Mouse (Mus musculus) gastrocnemius, adult 18-20 months (tissue): ENCODE measurements around the gene Psma7. TPM values are rescaled to one million over a fixed set of nuclear protein-coding genes. Genes with fewer than 3 reads are reported as not detected.

Experiments
- DNase-seq: peaks from one replicate; pipeline ENCODE4 v3.0.0; 2021; ENCODE audit warnings: low spot score
- total RNA-seq, 2 experiments: library from RNA; stranded (reverse); gene quantifications; 2 replicates each; pipeline ENCODE4 v1.2.3; 2021

Psma7 gene
- total RNA-seq, 2 experiments from 2014 or later, result 147 to 149 TPM

DNA sequence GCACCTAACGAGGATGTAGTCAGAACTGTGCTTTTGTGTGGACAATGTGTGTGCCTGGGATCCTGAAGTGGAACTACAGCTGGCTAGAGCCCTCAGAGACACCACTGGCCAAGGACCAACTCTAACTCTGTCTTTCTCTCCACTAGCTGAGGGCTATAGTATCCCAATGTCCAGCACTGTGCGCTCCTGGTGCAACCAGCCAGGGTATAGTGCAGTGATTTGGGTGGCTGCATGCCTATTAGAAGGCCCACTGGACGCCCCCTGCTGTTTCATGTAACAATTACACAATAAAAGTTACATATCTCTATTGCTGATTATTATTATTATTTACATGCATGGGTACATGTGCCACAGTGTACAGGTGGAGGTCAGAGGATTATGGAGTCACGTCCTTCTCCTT is 3.0 kb upstream of the Psma7 start:
- peak; percentile 58 for DNase-seq

DNA sequence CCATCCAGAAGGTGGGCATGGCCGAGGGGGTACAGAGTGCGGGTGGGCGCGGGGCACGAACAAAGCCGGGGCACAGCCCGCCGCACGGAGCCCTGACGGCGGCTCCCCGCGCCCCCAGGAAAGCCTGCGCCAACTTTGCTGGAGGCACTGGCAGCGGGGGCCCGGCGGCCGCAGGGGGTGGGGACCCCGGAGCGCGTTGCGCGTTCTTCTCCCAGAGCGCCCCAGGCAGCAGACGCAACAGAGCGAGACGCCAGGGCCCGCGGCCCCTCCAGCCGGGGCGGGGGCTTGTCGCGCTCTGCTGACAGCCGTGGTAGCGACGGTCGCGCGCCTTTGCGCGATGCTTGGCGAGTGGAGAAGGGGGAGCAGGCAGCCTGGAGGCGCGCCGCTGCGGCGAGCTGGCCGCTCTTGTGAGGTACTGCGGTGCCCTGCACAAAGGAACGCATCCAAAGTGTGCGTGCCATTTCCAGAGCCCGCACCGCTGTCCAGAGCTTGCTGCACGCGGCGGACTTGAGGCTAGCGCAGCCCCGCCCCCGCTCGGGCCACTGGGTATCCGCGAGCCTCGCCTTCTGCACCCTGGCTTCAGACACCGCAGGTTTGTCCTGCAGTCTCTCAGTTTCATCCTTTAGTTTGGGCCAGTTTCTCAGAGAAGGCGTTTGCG is 754 bp upstream of the Psma7 start:
- DNase-seq, result peak; percentile 24

DNA sequence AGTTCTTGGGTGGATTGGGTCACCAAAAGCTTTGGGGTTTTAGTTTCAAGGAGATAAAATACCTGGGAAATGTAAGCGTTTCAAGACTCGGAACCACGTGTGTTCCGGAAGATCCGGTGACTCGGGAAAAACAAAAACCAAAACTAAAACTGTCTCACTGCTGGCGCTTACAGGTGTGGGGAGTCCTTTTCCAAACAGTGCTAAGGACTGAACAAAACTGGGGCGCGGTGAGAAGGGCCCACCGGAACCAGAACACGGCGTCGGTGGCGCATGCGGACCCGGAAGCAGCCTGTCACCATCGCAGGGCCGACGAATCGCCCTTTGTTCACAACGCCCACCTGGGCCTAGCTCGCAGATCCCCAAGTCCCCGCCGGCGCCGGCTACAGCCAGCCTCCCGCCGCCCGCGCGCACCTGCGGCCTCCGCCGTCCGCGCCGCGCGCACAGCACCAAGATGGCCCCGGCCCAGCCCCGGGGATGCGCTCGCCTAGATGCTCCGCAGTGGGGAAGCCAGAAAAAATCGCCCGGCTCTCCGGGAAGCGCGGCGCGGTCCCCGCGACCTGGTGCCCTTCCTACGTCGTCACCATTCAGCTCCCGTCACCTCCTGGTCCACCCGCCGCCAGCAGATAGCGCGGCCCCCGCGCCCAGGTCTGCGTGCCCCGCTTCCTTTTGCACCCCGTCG is 517 bp downstream of the Psma7 start:
- no peak for DNase-seq

DNA sequence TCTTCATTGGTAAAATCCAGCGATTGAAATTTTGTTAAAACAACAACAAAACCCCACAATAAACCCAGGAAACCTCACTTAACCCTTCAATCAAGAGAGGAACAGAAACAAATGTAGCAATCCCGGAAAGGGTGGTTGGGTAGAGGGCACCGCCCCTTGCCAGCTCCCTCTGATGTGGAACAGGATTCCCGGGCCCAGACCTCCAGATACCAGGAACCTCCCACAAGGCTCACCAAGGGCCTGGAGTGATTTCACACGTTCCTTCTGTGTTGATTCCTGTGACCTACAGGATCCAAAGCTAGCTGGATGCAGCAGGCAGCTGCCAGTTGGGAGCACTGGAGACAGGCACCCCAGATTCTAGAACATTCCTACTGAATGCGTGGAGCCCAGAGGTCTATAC is 1.8 kb downstream of the Psma7 start:
- DNase-seq, result no peak

DNA sequence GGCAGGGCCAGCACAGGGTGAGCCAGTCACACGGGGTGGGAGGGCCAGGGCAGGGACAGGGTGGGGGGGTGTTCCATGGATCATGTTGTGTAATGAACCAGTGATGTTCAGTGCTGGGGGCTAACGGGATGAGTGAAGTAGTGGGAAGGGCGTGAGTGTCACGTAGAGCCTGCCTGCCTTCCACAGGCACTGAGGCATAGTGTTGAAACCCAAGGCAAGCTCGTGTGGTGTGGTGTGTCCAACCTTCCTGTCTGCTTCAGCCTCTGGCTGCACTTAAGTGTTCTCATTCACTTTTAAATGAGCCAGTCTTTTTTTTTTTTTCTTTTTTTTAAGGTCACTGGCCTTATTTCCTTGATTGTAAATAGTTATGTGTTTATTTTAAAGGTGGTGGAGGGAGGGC is 7.5 kb downstream of the Psma7 start:
- DNase-seq, result no peak

DNA sequence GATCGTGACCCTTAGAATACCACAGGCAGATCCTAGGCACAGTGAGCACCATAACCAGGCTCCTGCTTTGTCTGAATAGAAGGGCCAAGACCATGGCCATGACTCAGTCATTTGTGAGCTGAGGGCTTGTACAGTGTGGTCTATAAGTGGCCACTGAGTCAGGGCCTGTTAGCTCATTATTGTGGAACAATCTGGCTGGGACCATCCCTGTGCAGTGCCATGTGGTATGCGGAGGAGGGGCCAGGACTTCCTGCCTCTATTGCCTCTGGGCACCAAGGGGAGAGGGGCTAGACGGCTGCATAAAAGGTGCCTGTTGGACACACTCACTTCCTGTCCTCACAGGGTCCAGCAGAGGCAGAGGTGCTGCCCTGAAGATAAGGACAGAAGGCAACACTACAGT is 8.3 kb downstream of the Psma7 start:
- no peak for DNase-seq

DNA sequence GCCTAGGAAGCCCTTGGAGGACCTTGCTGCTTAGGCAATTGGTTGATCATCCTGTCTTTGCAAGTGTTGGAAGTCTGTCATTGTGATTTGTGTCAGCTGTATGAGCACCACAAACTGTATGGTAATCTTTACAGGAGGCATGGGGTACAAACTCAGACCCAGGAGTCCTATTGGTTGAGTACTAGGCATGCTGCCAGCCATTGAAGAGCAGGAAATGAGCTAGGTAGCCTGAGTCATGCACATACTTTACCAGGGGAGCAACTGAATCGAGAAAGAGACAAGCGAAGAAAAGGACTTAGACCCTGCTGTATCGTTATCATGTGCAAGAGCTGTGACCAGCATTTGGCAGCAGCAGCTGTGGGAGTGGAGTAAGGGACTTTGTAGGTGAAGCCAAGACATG is 9.3 kb downstream of the Psma7 start:
- no peak for DNase-seq

DNA sequence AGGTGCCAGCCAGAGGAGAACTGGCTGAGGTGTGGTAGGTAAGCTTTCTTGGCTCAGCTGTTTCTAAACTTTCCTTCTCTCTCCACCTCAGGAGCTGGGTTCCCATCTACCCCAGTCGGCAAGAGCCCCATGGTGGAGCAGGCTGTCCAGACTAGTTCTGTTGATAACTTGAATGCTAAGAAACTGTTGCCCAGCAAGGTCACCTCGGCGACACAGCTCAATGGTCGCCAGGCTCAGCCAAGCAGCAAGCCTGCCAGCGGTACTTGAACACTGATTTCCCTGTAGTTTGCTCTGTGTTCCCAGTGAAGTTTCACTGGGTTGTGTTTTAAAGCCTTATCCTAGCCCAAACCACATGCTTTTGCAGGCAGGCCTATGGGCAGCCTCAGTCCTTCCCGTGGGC is 11.0 kb downstream of the Psma7 start:
- no peak for DNase-seq

DNA sequence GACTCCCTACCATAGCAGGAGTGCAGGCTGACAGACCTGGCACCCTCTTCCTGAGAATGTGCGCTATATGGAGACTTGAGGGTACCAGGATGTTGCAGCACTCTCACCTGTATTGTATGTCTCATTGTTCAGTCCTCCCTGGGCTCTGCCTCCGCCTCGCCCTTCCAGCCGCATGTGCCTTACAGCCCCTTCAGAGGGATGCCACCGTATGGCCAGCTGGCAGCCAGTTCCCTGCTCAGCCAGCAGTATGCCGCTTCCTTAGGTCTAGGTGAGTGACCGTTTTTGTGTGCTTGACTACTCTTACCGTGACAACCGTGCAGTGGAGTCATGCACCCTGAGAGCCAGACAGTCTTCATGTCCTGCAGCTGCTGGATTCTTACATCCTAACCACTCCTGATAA is 14.5 kb downstream of the Psma7 start:
- no peak for DNase-seq

DNA sequence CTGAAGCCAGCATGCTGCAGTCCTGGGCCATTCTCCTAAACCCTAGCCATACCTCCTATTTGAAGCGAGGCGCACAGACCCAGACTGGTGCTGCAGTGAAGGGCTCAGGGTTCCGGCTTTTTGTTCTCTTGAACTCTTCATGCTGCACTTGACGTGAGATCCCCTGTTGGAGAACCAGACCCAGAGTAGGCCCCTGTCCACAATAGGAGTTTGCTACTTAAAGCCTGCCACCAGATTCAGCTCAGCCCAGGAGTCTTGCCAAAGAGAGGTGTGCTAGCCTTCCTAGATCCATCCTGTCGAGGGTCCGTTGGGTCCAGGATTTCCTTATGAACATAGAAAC is 16.4 kb downstream of the Psma7 start:
- DNase-seq, result no peak

DNA sequence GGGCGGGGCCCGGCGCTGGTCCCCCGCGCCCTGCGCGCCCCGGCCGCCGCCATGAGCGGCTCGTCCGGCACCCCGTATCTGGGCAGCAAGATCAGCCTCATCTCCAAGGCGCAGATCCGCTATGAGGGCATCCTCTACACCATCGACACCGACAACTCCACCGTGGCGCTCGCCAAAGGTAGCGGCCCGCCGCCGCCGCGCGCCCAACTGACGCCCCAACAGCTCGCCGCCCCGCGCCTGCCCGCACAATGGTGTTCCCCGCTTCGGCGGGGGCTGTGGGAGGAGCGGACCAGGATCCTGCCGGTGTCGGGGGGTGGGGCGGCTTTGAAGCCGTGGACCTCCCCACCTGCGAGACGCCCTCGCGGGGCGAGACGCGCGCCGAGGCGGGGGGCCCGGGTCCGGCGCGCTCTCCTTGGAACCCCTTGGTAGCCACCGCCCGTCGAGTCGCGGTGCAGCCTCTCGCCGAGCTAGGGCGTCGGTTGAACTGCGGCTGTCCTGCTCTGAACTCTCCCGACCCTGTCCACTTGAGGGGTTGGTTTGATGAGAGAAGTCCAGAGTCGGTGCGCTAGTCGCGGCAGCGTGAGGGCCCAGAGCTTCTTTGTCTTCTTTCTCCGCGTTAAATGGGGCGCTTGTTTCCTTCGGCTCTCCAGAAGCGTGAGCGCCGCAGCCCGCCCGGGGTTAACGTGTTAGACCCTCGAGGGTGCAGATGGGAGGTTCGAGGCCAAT is 16.9 kb downstream of the Psma7 start:
- DNase-seq, result no peak

DNA sequence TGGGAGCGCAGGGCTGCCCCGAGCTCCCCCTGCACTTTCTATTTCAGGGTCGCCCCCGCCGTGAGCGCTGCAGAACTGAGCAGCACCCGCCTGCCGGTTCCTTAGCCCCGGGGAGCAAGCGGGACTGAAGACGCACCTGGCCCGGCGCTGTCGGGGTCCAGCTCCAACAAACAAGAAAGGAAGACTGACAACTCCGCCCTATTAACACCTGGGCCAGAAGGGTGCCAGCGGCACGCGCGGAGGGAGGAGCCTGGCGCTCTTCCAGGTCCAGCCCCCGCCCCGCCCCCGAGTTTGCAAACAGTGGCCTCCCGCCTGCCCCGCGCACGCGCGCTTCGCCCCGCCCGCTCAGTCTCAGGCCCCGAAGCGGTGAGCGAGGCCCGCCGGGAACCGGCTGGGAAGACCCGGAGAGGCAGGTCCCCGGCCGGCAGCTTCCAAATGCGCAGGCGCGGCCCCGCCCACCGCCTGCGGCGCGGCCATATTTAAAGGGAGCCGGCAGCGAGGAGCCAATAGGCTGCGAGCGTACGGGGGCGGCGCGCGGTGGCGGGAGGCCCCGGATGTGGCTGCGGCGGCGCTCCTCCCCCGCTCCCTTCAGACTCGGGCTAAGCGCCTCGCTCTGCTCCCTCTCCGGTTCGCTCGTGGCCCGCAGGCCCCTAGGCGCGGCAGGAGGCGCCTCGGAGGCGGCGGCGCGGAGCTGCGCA is 17.7 kb downstream of the Psma7 start, which contains the start of gene Lsm14b:
Lsm14b (plus strand) TSS at position 587 of the 698 bp plus-strand sequence.
- DNase-seq, result peak; percentile 98

DNA sequence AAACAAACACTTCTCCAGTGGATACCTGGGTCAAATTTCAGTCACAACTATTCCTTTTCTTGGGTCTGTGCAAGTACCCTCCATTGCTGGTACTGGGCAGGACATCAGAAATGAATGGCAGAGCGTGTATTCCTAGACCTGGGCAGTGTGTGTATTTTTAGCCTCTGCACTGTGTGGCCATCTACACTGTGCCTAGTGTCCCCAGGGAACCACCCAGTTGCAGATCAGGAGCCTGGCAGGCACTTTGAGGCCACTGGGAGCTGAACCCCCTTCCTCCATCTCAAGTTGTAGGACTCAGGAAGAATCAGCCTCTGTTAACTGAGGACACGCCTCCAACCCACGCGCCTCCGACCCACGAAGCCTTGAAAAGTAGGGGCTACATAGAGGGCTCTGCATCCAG is 19.5 kb downstream of the Psma7 start:
- peak; percentile 37 for DNase-seq

DNA sequence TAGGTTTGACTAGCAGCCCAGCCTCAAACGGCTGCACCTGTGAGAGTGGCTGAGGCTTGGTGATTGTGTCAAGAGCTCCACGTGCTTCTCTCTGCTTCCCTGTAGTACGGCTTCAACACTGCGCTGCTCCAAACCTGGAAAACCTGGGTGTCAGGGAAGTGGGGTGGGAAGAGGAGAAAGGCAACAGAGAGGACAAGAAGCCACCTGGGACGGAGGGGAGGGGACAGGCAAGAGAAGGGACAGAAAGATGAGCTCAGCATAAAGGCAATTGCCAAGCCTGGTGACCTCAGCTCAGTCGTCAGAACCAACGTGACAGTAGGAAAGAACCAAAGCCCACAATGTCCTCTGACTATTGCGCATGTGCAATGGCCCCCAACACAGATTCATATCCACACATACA is 21.3 kb downstream of the Psma7 start:
- DNase-seq, result no peak

DNA sequence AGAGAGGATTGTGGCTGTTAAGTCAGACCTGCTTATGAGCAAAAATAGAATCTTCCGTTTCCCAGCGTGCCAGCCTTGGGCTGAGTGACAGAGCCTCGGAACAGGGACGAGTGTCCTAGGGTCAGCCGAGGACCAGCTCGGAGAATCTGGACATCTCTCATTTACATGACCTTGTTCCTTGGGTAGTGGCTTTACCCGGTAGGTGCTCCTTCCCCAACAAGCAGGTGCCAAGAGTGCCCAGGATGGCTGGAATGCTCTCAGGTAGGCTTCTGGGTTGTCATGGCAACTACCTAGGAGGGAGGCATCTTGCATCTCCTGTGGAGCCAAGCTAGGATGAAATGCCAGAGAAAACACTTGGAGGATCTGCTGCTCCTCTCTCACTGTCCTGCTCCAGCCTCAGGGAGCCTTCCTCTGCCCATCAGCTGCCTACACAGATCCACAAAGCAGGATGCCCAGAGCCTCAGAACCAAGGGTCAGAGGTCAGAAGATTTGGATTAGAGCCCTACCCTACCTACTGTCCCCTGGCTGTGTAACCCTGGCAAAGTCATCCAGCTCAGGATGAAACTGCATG is 22.1 kb downstream of the Psma7 start:
- peak; percentile 37 for DNase-seq

DNA sequence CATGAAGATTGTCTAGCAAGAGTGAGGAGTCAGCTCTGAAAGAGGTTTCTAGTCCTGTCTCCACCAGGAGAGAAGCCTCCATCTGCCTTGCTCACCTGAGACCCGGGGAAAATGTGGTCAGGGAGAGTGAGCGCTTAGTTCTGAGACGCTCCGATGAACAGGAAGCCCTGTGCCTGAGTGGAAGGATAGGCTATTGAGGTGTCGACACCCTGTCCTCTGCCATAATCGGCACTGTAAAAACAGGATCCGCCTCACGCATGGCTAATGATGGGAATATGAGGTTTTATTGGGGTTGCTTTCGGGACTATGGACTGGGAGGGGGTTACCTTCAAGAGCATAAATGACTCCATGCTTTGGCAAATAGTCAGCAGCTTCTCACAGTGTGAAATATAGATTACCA is 23.7 kb downstream of the Psma7 start:
- DNase-seq, result no peak

DNA sequence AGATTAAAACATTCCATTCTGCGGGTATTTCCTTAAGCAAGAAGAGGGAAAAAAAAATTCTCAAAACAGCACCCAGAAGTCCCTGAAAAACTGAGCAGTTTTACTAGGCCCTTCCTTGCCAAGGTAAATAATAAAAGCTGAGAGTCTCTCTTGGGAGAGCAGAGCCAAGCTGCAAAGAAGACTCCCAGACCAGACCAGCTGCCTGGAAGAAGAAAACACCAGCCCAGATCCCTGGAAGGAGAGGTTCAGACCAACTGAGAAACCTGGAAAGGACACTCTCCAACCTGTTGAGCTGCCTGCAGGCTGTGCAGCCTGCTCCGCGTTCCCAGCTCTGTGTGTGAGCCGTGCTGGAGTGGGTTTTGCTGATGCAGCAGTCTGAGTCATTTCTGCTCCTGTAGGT is 24.6 kb downstream of the Psma7 start:
- no peak for DNase-seq

DNA sequence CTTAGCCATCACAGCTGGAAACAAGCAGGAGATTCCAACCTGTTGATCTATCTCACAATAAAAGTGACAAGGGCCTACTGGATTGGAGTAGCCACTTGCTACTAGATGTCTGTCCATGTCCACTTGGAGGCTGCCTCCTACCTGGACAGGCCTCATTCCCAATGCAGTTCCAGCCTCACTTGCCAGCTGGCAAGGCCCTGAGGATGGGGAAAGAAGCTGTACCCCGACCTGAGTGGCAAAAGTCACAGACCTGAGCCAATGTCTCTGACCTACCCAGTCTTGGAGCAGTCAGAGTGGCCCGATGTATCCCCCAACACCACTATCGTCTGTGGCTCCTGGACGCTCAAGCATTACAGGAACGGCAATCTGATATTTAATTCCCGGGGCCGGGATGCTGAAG is 28.5 kb downstream of the Psma7 start:
- DNase-seq, result no peak

DNA sequence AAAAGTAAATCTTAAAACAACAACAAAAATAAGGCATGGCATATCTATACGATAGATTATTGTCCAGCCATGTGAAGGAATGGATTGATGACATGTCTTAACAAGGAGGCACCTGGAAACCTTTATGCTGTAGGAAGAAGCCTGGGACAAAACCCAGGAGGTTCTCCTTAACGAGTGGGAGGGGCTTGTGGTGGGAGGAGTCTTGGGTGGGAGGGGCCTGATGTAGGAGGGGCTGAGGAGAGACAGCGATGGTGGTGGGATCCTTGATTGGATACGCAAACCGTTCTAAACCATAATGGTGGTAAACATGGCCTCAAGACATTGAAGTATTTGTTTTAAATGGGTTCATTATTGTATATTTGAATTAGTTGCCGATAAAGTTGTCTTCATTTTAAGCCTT is 30.9 kb downstream of the Psma7 start:
- DNase-seq, result no peak

DNA sequence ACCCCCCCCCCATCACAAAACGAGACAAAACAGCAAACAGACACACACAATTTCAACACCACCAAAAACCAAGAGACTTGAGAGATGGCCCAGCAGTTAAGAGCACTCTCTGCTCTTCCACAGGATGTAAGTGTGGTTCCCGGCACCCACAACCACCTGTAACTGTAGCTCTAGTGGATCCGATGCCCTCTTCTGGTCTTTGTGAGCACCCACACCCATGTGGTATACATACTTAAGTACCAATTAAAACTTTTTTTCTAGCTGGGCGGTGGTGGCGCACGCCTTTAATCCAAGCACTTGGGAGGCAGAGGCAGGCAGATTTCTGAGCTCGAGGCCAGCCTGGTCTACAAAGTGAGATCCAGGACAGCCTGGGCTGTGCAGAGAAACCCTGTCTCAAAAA is 31.5 kb downstream of the Psma7 start:
- DNase-seq, result no peak

DNA sequence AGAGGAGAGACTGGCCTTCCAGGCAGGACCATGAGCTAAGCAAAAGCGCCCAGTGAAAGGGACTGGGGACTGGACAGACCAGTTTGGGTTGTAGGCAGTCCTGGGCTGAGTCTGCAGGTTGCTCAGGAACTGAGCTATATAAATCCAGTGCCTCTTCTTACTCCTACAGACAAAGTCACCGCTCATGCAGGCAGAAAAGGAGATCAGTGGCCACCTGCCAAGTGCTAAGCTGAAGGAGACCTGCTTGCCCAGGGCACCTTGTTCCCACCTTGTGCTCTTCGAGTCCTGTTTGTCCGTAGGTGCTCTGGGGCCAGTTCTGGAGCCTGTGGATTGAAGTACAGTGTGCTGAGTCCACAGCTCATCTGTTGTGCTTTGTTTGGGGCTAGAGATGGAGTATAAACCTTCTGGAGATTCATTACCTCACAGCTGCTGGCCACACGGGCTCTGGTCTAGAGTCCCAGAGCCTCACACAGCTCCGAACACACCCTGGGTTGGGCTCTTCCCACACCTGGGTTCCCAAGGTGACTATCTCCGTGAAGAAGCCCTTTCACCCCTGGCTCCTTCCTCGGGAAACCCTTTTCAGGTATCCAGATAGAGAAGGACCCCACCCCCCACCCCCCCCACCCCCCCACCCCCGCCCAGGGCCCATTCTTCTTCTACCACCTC is 35.7 kb downstream of the Psma7 start:
- DNase-seq, result no peak
